Mouse (Mus musculus) neural tube, embryonic 15.5 days (tissue): ENCODE measurements around the gene Sass6. TPM values are rescaled to one million over a fixed set of nuclear protein-coding genes. Genes with fewer than 3 reads are reported as not detected.

ENCODE experiments used
- polyA plus RNA-seq: library from polyadenylated mRNA; unstranded; fragments of >200 nt; fragmentation: Nextera tagmentation; extraction: Ambion mirVana; gene quantifications from 2 replicates; pipeline ENCODE4 v1.2.1, GENCODE M21; 2015

The Sass6 gene
- polyA plus RNA-seq, 1 experiment from 2014 or later, result 12.9 TPM

Other genes starting within 250 kb of the Sass6 start
- gene Cdc14a, start 170.9 kb upstream of the Sass6 start, polyA plus RNA-seq, result 3.5 and 5.4 TPM in 2 replicates
- gene Rtca, start 86.8 kb upstream of the Sass6 start, polyA plus RNA-seq, result 99.8 and 112 TPM in 2 replicates
- gene Dbt, start 81.9 kb upstream of the Sass6 start, polyA plus RNA-seq, result 13.7 and 15.4 TPM in 2 replicates
- gene Lrrc39, start 32.0 kb upstream of the Sass6 start, polyA plus RNA-seq, result 0.40 and 0.45 TPM in 2 replicates
- 26.6 and 29.1 TPM in 2 replicates for gene Trmt13, start 19.6 kb downstream of the Sass6 start, polyA plus RNA-seq
- gene Mfsd14a, start 67.7 kb downstream of the Sass6 start, polyA plus RNA-seq, result 59.9 and 68.5 TPM in 2 replicates
- not detected in 2 replicates for gene Gm43191, start 86.3 kb downstream of the Sass6 start, polyA plus RNA-seq
- 7.8 and 10.0 TPM in 2 replicates for gene Slc35a3, start 117.8 kb downstream of the Sass6 start, polyA plus RNA-seq
- 17.0 TPM in 2 replicates for gene Agl, start 213.2 kb downstream of the Sass6 start, polyA plus RNA-seq